Mouse (Mus musculus) bone marrow, adult 2 months (tissue): ENCODE data around the gene Ptprn2.

ENCODE experiments used
- CTCF ChIP-seq: fragments of 200-500 bp; IDR thresholded peaks from 2 replicates; pipeline ENCODE4 v1.5.1; 2011; ENCODE audit warnings: low read length, control low read depth; ENCODE audit not compliant: control insufficient read depth, insufficient read depth
- POLR2A ChIP-seq: fragments of 200-500 bp; IDR thresholded peaks from 2 replicates; pipeline ENCODE4 v1.6.1; 2011; ENCODE audit warnings: low read depth, mild to moderate bottlenecking, control low read depth, low read length, borderline replicate concordance; ENCODE audit not compliant: control insufficient read depth

- TF ChIP-seq CTCF (no peak), POLR2A (no peak)
Measured at GRCm38 (mm10) chr12:117235114-117235513, 749.6 kb downstream of the Ptprn2 start.
